Mouse (Mus musculus) brain, embryonic 14.5 days (tissue): ENCODE results near the gene Adcy5. TPM values are rescaled to one million over a fixed set of nuclear protein-coding genes. Genes with fewer than 3 reads are reported as not detected.

ENCODE experiments used
- DNase-seq: peaks from one replicate; pipeline ENCODE4 v3.0.0-alpha.2; 2011; ENCODE audit warnings: low read depth
- CTCF ChIP-seq: fragments of 200-500 bp; IDR thresholded peaks from 2 replicates; pipeline ENCODE4 v1.5.1; 2012; ENCODE audit warnings: inconsistent platforms, mild to moderate bottlenecking, moderate library complexity, borderline replicate concordance; ENCODE audit not compliant: insufficient read depth, insufficient read length; ENCODE audit errors: extremely low read depth
- POLR2A ChIP-seq: fragments of 200-500 bp; IDR thresholded peaks from 2 replicates; pipeline ENCODE4 v1.6.1; 2012; ENCODE audit warnings: mild to moderate bottlenecking, inconsistent platforms, borderline replicate concordance; ENCODE audit not compliant: poor library complexity, insufficient read depth, insufficient read length, severe bottlenecking; ENCODE audit errors: extremely low read depth
- polyA plus RNA-seq: library from polyadenylated mRNA; depleted of rRNA; stranded (reverse); fragments of >200 nt; gene quantifications from 2 replicates; pipeline ENCODE4 v1.2.3, GENCODE M21; 2012

The Adcy5 gene
- polyA plus RNA-seq, 1 experiment = 36.2 TPM

- TF ChIP-seq POLR2A (no peak), CTCF (no peak)
- DNase-seq = peak; percentile 76
Measured at GRCm38 (mm10) chr16:35139416-35139815, 15.3 kb upstream of the Adcy5 start.

- peak; percentile 79 for DNase-seq
- TF ChIP-seq POLR2A (no peak), CTCF (no peak)
Measured at GRCm38 (mm10) chr16:35139873-35140619, 14.6 kb upstream of the Adcy5 start.

GRCm38 (mm10) chr16:35140620-35140975, 14.1 kb upstream of the Adcy5 start:
- TF ChIP-seq CTCF (no peak), POLR2A (no peak)
- DNase-seq = peak; percentile 62

GRCm38 (mm10) chr16:35141839-35142238, 12.8 kb upstream of the Adcy5 start:
- peak; percentile 62 for DNase-seq
- TF ChIP-seq POLR2A (no peak), CTCF (no peak)

- DNase-seq = no peak
- no peak for TF ChIP-seq CTCF
- TF ChIP-seq POLR2A = no peak
Measured at GRCm38 (mm10) chr16:35146153-35146552, 8.5 kb upstream of the Adcy5 start.

- TF ChIP-seq CTCF = no peak
- TF ChIP-seq POLR2A = no peak
- DNase-seq = peak; percentile 24
Measured at GRCm38 (mm10) chr16:35153146-35153755, 1.4 kb upstream of the Adcy5 start.

- DNase-seq = peak; percentile 89
- TF ChIP-seq POLR2A (no peak), CTCF (no peak)
Measured at GRCm38 (mm10) chr16:35154245-35154640, 434 bp upstream of the Adcy5 start.

- peak; percentile 65 for DNase-seq
- TF ChIP-seq POLR2A (no peak), CTCF (peak; percentile 27; the same call in 1 of the 2 replicates)
Measured at GRCm38 (mm10) chr16:35155391-35156305, 971 bp downstream of the Adcy5 start.

- TF ChIP-seq POLR2A = no peak
- peak; percentile 53 for TF ChIP-seq CTCF
- peak; percentile 57 for DNase-seq
Measured at GRCm38 (mm10) chr16:35156306-35156695, 1.6 kb downstream of the Adcy5 start.

- TF ChIP-seq POLR2A = no peak
- no peak for TF ChIP-seq CTCF
- no peak for DNase-seq
Measured at GRCm38 (mm10) chr16:35156832-35157231, 2.2 kb downstream of the Adcy5 start.

- DNase-seq = peak; percentile 12
- TF ChIP-seq CTCF (no peak), POLR2A (no peak)
Measured at GRCm38 (mm10) chr16:35159532-35159931, 4.9 kb downstream of the Adcy5 start.

- DNase-seq = peak; percentile 89
- TF ChIP-seq CTCF (no peak), POLR2A (no peak)
Measured at GRCm38 (mm10) chr16:35159991-35160390, 5.3 kb downstream of the Adcy5 start.
